Mouse (Mus musculus): ENCODE data around the gene Rpl14.

The Rpl14 gene

GRCm38 (mm10) chr9:120571593-120572385 lies 545 bp downstream of the Rpl14 start:
- no peak for DNase-seq (ENCODE audit: low read depth, low spot score)

- peak; percentile 86 for DNase-seq (ENCODE audit: low read depth, low spot score)
These were observed 4.8 kb downstream of the Rpl14 start for GRCm38 (mm10) chr9:120575748-120576661.

- no peak for DNase-seq (ENCODE audit: low read depth, low spot score)
These were observed 5.4 kb downstream of the Rpl14 start for GRCm38 (mm10) chr9:120576662-120577013.

- DNase-seq (ENCODE audit: low read depth, low spot score) = peak; percentile 99
These were observed 5.9 kb downstream of the Rpl14 start for GRCm38 (mm10) chr9:120577133-120577651.

- no peak for DNase-seq (ENCODE audit: low read depth, low spot score)
These were observed 6.6 kb downstream of the Rpl14 start for GRCm38 (mm10) chr9:120577706-120578405.

GRCm38 (mm10) chr9:120578701-120579100 lies 7.5 kb downstream of the Rpl14 start:
- peak; percentile 50 for DNase-seq (ENCODE audit: low read depth, low spot score)

- no peak for DNase-seq (ENCODE audit: low read depth, low spot score)
These were observed 8.6 kb downstream of the Rpl14 start for GRCm38 (mm10) chr9:120579808-120580207.

- peak; percentile 84 for DNase-seq (ENCODE audit: low read depth, low spot score)
These were observed 10.8 kb downstream of the Rpl14 start for GRCm38 (mm10) chr9:120581941-120582618.

- peak; percentile 95 for DNase-seq (ENCODE audit: low read depth, low spot score)
These were observed 11.5 kb downstream of the Rpl14 start for GRCm38 (mm10) chr9:120582619-120583308.

GRCm38 (mm10) chr9:120583314-120583713 lies 12.1 kb downstream of the Rpl14 start:
- no peak for DNase-seq (ENCODE audit: low read depth, low spot score)

GRCm38 (mm10) chr9:120586546-120586945 lies 15.3 kb downstream of the Rpl14 start:
- peak; percentile 88 for DNase-seq (ENCODE audit: low read depth, low spot score)

- DNase-seq (ENCODE audit: low read depth, low spot score) = peak; percentile 81
These were observed 20.2 kb downstream of the Rpl14 start for GRCm38 (mm10) chr9:120591490-120591889.

- peak; percentile 23 for DNase-seq (ENCODE audit: low read depth, low spot score)
These were observed 22.3 kb downstream of the Rpl14 start for GRCm38 (mm10) chr9:120593383-120594101.

GRCm38 (mm10) chr9:120594839-120595238 lies 23.6 kb downstream of the Rpl14 start:
- no peak for DNase-seq (ENCODE audit: low read depth, low spot score)

- DNase-seq (ENCODE audit: low read depth, low spot score) = no peak
These were observed 24.1 kb downstream of the Rpl14 start for GRCm38 (mm10) chr9:120595306-120595705.

- peak; percentile 60 for DNase-seq (ENCODE audit: low read depth, low spot score)
These were observed 30.4 kb downstream of the Rpl14 start for GRCm38 (mm10) chr9:120601488-120602171.

- peak; percentile 14 for DNase-seq (ENCODE audit: low read depth, low spot score)
These were observed 31.1 kb downstream of the Rpl14 start for GRCm38 (mm10) chr9:120602172-120602838.

GRCm38 (mm10) chr9:120602839-120603511 lies 31.7 kb downstream of the Rpl14 start:
- DNase-seq (ENCODE audit: low read depth, low spot score) = peak; percentile 83
